Mouse (Mus musculus) kidney, postnatal 36 days (tissue): ENCODE results near the gene Nfkb1.

Experiments used
- DNase-seq, 2 experiments: peaks; one replicate each; pipeline ENCODE4 v3.0.0; 2021 to 2022; ENCODE audit warnings: mixed read lengths in 2 of 2

Nfkb1 gene

DNA sequence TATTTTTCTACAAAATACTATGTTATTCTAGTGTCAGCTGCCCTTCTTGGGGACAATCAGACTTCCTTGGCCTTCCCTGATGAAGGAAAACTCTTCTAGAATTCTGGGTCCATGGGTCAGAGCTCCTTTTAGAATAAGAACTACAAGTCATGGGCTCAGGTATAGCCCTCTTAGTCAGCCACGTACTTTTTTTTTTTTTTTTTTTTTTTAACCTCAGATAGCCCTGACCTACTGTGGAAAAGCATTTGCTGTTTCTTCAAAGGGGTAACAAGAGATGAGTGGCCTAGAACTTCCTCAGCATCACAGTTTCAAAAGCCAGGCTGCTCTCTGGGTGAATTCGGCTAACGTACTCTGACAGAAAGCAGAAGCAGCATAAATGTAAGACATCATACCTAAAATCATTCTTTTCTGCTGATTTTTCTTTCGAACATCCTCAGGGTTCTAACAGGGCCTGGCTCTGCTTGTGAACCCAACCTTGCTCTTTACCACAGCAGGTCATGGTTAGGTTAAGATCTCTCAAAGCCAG, 61.5 kb downstream of the Nfkb1 start:
- DNase-seq, result no peak

- peak; percentile 36 to 53 for DNase-seq
These were observed 62.6 kb downstream of the Nfkb1 start for GRCm38 (mm10) chr3:135628706-135629169.

GRCm38 (mm10) chr3:135628000-135628705, 63.2 kb downstream of the Nfkb1 start:
- no peak for DNase-seq

DNA sequence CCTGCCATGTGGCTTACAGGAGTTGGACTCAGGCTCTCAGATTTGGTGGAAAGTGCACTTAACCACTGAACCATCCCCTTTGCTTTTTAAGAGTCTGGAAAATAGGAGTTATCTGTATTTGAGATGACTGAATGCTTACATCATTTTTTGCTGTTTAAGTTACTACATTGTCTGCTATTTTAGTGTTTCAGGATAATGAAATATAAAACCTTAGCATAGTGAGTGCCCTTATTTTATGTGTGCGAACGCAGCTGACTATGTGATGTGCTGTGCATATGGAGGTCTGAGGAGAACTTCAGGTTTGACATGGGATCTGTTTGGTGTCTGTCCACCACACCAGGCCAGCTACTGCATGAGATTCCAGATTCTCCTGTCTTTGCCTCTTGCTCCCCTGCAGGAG, 66.1 kb downstream of the Nfkb1 start:
- no peak for DNase-seq

DNA sequence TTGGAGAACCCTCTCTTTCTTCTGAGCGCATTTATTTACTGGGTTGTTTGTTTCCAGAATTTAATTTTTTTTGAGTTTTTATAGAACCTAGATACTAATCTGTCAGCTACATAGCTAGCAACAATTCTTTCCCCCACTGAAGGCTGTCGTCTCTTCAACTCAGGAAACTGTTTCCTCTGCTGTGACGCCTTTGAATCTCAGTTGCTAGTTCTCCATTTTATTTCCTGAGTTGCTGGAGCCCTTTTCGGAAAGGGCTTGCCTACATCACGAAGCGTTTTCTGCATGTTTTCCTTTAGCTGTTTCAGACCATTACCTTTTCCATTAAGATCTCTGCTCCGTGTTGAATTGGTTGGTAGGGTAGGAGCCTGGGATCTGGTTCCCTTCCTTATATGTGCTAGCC, 74.6 kb downstream of the Nfkb1 start:
- DNase-seq, result no peak

DNA sequence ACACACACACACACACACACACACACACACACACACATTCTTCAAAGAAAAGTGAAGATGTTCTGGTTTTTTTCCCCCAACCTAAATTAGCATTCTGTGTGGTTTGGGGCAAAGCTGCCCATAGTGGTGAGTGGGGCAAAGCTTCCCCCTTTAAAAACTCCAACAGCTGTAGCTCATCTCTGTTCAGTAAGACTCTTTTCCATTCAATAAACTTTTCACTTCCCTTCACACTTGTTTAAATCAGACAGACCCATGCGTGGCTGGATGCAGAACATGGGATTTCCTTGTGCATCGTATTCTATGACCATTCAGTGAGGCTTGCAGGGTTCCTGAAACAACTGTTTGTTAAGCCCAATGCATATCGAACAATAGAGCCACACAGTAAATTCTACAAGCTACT, 77.0 kb downstream of the Nfkb1 start:
- DNase-seq, result no peak

- DNase-seq, result no peak
These were observed 81.1 kb downstream of the Nfkb1 start for GRCm38 (mm10) chr3:135610221-135610620.

GRCm38 (mm10) chr3:135607660-135608473, 83.5 kb downstream of the Nfkb1 start:
- peak in 1 of 2 experiments; percentile 32 for DNase-seq

DNA sequence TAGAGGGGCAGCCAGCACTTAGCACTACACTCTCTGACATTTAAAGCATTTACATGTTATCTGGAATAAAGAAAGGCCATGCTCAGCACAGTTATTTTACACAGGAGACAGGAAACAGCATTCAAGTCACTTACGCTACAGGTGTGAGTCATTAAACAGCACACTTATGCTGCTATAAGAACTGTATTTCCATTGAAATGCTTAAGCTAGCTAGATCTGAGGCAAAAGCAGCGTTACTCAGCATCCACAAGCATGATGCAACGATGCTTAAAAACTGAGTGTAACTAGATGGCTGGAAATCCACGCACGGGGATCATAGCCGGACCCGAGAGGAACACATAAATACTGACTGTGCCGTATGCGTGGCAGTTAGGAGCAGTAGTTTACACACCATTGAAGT, 84.3 kb downstream of the Nfkb1 start:
- no peak for DNase-seq

DNA sequence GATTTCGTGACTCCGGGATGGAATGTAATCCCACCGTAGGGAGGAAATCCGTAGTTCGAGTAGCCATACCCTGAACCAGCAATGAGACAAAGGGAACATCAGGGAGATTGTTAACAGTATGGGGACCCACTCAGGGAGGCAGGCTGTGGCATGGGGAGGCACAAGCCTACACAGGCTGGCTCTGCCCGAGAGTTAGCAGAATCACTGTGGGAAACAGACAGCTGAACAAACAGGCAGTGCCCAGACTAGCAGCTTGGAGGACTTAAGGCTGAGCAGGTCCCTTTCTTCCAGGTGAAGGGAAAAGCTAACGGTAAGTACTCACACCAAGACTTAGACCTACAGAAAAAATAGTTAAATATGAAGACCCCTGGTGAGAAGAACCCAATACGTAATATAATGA, 84.8 kb downstream of the Nfkb1 start:
- no peak for DNase-seq

GRCm38 (mm10) chr3:135605474-135605873, 85.9 kb downstream of the Nfkb1 start:
- DNase-seq, result no peak

DNA sequence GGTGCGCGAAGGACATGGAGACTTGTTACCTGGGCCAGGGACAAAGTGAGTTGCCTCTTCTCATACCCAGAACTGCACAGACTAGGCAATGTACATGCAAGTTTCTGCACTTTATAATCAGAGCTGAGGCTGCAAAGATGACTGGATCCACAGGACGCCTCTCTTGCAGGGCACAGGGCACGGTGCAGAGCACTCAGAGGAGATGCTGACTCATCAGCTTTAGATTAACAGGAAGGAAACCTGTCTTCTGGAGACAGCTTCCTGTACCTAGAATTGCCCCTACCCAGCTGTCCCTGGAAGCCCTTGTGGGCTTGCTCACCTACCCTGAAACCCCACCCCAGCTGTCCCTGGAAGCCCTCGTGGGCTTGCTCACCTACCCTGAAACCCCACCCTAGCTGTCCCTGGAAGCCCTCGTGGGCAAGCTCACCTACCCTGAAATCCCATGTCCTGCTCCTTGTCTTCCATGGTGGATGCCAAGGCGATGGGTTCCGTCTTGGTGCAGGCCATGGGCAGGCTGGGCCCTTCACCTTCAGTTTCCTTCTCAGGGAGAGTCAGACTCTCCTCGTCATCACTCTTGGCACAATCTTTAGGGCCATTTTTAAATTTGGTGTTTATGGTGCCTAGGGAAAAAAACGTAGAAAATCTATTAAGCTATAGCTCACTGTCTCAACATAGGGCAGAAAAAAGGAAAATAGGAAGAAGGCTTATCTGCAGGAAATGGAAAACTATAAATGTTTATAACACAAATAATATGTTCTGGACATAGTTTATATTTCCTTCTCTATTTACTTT, 86.5 kb downstream of the Nfkb1 start:
- no peak for DNase-seq

- no peak for DNase-seq
These were observed 88.6 kb downstream of the Nfkb1 start for GRCm38 (mm10) chr3:135602731-135603130.

GRCm38 (mm10) chr3:135598355-135598754, 93.0 kb downstream of the Nfkb1 start:
- DNase-seq, result no peak

DNA sequence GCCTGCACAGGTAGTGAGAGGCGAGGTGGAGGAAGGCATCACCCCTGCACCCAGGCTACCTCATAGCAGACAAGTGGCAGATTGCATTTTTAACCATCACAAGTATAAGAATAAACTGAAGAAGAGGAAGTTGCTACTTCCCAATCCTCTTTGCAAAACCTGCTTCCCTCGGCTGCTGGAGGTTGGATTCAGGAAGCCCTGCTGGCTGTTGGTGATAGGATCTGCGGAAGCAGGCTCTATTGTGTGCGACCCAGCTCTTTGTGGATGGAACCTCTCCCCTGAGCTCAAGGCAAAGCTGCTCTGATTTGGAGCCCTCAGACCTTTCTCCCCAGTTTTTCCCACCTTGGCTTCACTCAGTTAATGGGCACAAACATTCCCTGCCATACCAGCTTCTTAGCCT, 94.3 kb downstream of the Nfkb1 start:
- DNase-seq, result peak; percentile 24 to 42

DNA sequence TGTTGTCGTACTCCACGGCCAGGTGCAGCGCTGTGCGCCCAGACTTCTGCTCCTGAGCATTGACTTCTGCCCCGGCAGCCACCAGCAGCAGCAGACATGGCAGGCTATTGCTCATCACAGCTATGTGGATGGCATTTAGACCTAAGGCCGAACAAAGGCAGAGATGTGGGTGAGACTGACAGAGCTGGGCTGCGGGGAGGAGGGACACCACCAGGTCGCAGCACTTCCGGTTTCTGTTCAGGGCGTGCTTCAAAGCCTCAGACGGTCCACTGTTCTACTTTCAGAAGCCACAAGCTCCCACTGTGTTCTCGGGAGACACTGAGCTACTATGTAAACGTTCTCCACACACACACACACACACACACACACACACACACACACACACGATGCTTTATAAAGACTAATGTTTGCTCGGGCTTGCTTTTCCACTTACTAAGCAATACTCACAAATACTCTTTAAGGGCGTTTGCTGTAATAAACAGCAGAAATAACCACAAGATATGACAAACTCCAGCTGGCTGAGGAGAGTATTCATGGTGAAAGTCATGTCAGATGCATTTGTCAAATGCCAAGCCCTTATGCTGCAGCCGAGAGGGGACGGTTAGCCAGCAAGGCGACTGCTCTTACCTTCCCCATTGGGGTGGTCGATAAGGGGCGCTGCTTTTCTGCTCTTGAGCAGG, 97.0 kb downstream of the Nfkb1 start:
- DNase-seq, result peak; percentile 30 to 31

GRCm38 (mm10) chr3:135592011-135592410, 99.3 kb downstream of the Nfkb1 start:
- no peak for DNase-seq

GRCm38 (mm10) chr3:135591376-135591775, 100.0 kb downstream of the Nfkb1 start:
- no peak for DNase-seq

DNA sequence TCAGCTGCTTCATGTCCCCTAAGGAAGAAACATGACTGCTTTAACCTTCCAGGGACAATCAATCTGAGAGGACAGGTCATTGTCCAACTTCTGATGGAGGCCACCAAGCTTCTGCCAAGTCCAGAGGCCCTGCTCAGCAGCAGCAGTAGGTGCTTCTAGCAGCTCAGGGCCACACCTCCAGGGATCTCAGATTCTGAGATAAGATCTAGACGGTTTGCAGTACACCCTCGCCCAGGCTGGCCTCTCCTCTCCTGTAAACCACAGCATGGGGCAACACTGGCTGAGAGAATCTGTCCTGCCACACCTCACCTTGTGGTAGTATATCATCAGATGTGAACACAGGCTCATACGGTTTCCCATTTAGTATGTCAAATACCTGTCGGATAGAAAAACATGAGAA, 100.9 kb downstream of the Nfkb1 start:
- no peak for DNase-seq

DNA sequence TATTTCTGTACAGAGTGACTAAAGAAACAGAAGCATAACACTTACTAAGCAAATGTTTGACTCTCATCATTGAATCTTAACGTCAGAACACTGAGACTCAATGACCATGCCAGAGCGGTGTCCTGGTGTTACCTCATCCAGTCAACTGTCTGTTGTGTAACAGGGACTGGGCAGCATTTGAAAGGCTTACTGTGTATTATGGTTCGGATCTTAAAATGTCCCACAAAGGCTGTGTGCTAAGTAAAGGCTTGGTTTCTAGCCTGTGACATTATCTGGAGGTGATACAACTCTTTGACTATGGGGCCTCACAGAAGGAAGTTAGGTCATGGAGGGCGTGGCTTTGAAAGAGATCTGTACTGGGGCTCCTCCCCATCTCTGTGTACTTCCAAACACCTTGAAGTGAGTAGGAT, 104.9 kb downstream of the Nfkb1 start:
- no peak for DNase-seq

- DNase-seq, result no peak
These were observed 105.3 kb downstream of the Nfkb1 start for GRCm38 (mm10) chr3:135586060-135586459.

DNA sequence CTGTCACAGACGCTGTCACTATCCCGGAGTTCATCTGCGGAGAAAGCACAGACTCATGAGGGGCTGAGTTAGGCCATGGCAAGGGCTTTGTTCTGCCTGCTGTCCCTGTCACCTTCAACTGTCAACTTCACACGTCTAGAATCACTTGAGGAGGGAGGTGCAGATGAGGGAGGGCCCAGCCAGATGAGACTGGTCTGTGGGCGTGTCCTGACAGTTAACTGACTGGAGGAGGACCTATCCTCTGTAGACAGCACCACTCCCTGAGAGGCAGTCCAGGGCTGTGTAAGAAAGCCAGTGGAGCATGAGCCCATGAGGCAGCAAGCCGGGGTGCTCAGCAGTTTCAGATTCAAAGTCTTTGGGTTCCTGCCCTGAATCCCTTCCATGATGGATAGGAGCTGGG, 105.9 kb downstream of the Nfkb1 start:
- DNase-seq, result no peak
